Mouse (Mus musculus): Measurements from ENCODE around the gene Cd244a. TPM values are rescaled to one million over a fixed set of nuclear protein-coding genes. Genes with fewer than 3 reads are reported as not detected.

The Cd244a gene
- polyA plus RNA-seq, 1 experiment from 2014 or later: 1.1 TPM

- H3K4me1 ChIP-seq (ENCODE audit: control insufficient read depth, insufficient read depth, low read length): peaks cover 9% of the 10 kb centered on the region
- no peak overlapping the region for H3K27ac ChIP-seq (ENCODE audit: low read length)
- WGBS: 71% methylated on average over 7 of the region's 7 CpGs
- H3K4me3 ChIP-seq (ENCODE audit: low read length): no peak overlapping the region
- no peaks in the 10 kb centered on the region for H3K27me3 ChIP-seq (ENCODE audit: control insufficient read depth, insufficient read depth, low read length)
- H3K9ac ChIP-seq (ENCODE audit: low read length): no peak overlapping the region
- H3K9me3 ChIP-seq (replicated peaks; ENCODE audit: control insufficient read depth, low read length): no peaks in the 10 kb centered on the region
- no peak for ATAC-seq (replicated peaks; ENCODE audit: extremely low read depth, insufficient read depth, low FRiP score)
- H3K36me3 ChIP-seq (ENCODE audit: control insufficient read depth, insufficient read depth): no peaks in the 10 kb centered on the region
- no peak overlapping the region for H3K4me2 ChIP-seq (ENCODE audit: low read depth, low read length)
Observed at GRCm38 (mm10) chr1:171630041-171630440, 71.0 kb downstream of the Cd244a start.

- H3K4me2 ChIP-seq (ENCODE audit: low read depth, low read length): no peak overlapping the region
- H3K4me1 ChIP-seq (ENCODE audit: control insufficient read depth, insufficient read depth, low read length): peaks cover 9% of the 10 kb centered on the region
- no peak overlapping the region for H3K4me3 ChIP-seq (ENCODE audit: low read length)
- 62% methylated on average over 4 of the region's 4 CpGs for WGBS
- peak; percentile 58 for ATAC-seq (replicated peaks; ENCODE audit: extremely low read depth, insufficient read depth, low FRiP score)
- H3K27me3 ChIP-seq (ENCODE audit: control insufficient read depth, insufficient read depth, low read length): no peaks in the 10 kb centered on the region
- no peak overlapping the region for H3K9ac ChIP-seq (ENCODE audit: low read length)
- H3K27ac ChIP-seq (ENCODE audit: low read length): peak overlapping the region; percentile 36; the same call in 1 of the 2 replicates
- no peaks in the 10 kb centered on the region for H3K9me3 ChIP-seq (replicated peaks; ENCODE audit: control insufficient read depth, low read length)
- H3K36me3 ChIP-seq (ENCODE audit: control insufficient read depth, insufficient read depth): no peaks in the 10 kb centered on the region
Observed at GRCm38 (mm10) chr1:171630912-171631311, 71.9 kb downstream of the Cd244a start.

- no peak overlapping the region for H3K4me3 ChIP-seq (ENCODE audit: low read length)
- peak overlapping the region; percentile 36; the same call in 1 of the 2 replicates for H3K27ac ChIP-seq (ENCODE audit: low read length)
- no peaks in the 10 kb centered on the region for H3K9me3 ChIP-seq (replicated peaks; ENCODE audit: control insufficient read depth, low read length)
- H3K4me2 ChIP-seq (ENCODE audit: low read depth, low read length): no peak overlapping the region
- no peaks in the 10 kb centered on the region for H3K36me3 ChIP-seq (ENCODE audit: control insufficient read depth, insufficient read depth)
- no peak overlapping the region for H3K9ac ChIP-seq (ENCODE audit: low read length)
- WGBS: 35% methylated on average over 2 of the region's 2 CpGs
- no peaks in the 10 kb centered on the region for H3K27me3 ChIP-seq (ENCODE audit: control insufficient read depth, insufficient read depth, low read length)
- peak; percentile 78; the same call in 1 of the 2 replicates for ATAC-seq (replicated peaks; ENCODE audit: extremely low read depth, insufficient read depth, low FRiP score)
- peaks cover 9% of the 10 kb centered on the region for H3K4me1 ChIP-seq (ENCODE audit: control insufficient read depth, insufficient read depth, low read length)
Observed at GRCm38 (mm10) chr1:171631447-171631846, 72.5 kb downstream of the Cd244a start.

GRCm38 (mm10) chr1:171635696-171636095 lies 76.7 kb downstream of the Cd244a start:
- ATAC-seq (replicated peaks; ENCODE audit: extremely low read depth, insufficient read depth, low FRiP score): no peak
- WGBS: 32% methylated on average over 6 of the region's 6 CpGs

GRCm38 (mm10) chr1:171637101-171637500 lies 78.1 kb downstream of the Cd244a start:
- WGBS: 66% methylated on average over 8 of the region's 8 CpGs
- Histone ChIP-seq H3K27me3 (ENCODE audit: control insufficient read depth, insufficient read depth, low read length) (no peaks in the 10 kb centered on the region), H3K9me3 (replicated peaks; ENCODE audit: control insufficient read depth, low read length) (no peaks in the 10 kb centered on the region), H3K4me2 (ENCODE audit: low read depth, low read length) (no peak overlapping the region), H3K4me1 (ENCODE audit: control insufficient read depth, insufficient read depth, low read length) (no peaks in the 10 kb centered on the region), H3K27ac (ENCODE audit: low read length) (no peak overlapping the region), H3K4me3 (ENCODE audit: low read length) (no peak overlapping the region), H3K9ac (ENCODE audit: low read length) (no peak overlapping the region), H3K36me3 (ENCODE audit: control insufficient read depth, insufficient read depth) (no peaks in the 10 kb centered on the region)
- ATAC-seq (replicated peaks; ENCODE audit: extremely low read depth, insufficient read depth, low FRiP score): no peak

More at GRCm38 (mm10) chr1:171635696-171636095, 76.7 kb downstream of the Cd244a start:
- peaks cover 8% of the 10 kb centered on the region for H3K4me1 ChIP-seq (ENCODE audit: control insufficient read depth, insufficient read depth, low read length)
- H3K9me3 ChIP-seq (replicated peaks; ENCODE audit: control insufficient read depth, low read length): no peaks in the 10 kb centered on the region
- no peak overlapping the region for H3K9ac ChIP-seq (ENCODE audit: low read length)
- no peak overlapping the region for H3K4me2 ChIP-seq (ENCODE audit: low read depth, low read length)
- no peak overlapping the region for H3K4me3 ChIP-seq (ENCODE audit: low read length)
- H3K36me3 ChIP-seq (ENCODE audit: control insufficient read depth, insufficient read depth): no peaks in the 10 kb centered on the region
- H3K27ac ChIP-seq (ENCODE audit: low read length): no peak overlapping the region
- H3K27me3 ChIP-seq (ENCODE audit: control insufficient read depth, insufficient read depth, low read length): no peaks in the 10 kb centered on the region

GRCm38 (mm10) chr1:171638686-171639085 lies 79.7 kb downstream of the Cd244a start:
- 46% methylated on average over 2 of the region's 2 CpGs for WGBS
- Histone ChIP-seq H3K27me3 (ENCODE audit: control insufficient read depth, insufficient read depth, low read length) (no peaks in the 10 kb centered on the region), H3K9ac (ENCODE audit: low read length) (no peak overlapping the region), H3K4me2 (ENCODE audit: low read depth, low read length) (no peak overlapping the region), H3K9me3 (replicated peaks; ENCODE audit: control insufficient read depth, low read length) (no peaks in the 10 kb centered on the region), H3K27ac (ENCODE audit: low read length) (no peak overlapping the region), H3K4me3 (ENCODE audit: low read length) (no peak overlapping the region), H3K4me1 (ENCODE audit: control insufficient read depth, insufficient read depth, low read length) (no peaks in the 10 kb centered on the region), H3K36me3 (ENCODE audit: control insufficient read depth, insufficient read depth) (no peaks in the 10 kb centered on the region)
- no peak for ATAC-seq (replicated peaks; ENCODE audit: extremely low read depth, insufficient read depth, low FRiP score)

GRCm38 (mm10) chr1:171640796-171641195 lies 81.8 kb downstream of the Cd244a start:
- WGBS: 89% methylated on average over 6 of the region's 6 CpGs
- Histone ChIP-seq H3K4me1 (ENCODE audit: control insufficient read depth, insufficient read depth, low read length) (no peaks in the 10 kb centered on the region), H3K27me3 (ENCODE audit: control insufficient read depth, insufficient read depth, low read length) (no peaks in the 10 kb centered on the region), H3K27ac (ENCODE audit: low read length) (no peak overlapping the region), H3K9ac (ENCODE audit: low read length) (no peak overlapping the region), H3K4me3 (ENCODE audit: low read length) (no peak overlapping the region), H3K36me3 (ENCODE audit: control insufficient read depth, insufficient read depth) (no peaks in the 10 kb centered on the region), H3K4me2 (ENCODE audit: low read depth, low read length) (no peak overlapping the region), H3K9me3 (replicated peaks; ENCODE audit: control insufficient read depth, low read length) (no peaks in the 10 kb centered on the region)
- ATAC-seq (replicated peaks; ENCODE audit: extremely low read depth, insufficient read depth, low FRiP score): no peak

GRCm38 (mm10) chr1:171643612-171644011 lies 84.6 kb downstream of the Cd244a start:
- 49% methylated on average over 7 of the region's 7 CpGs for WGBS
- ATAC-seq (replicated peaks; ENCODE audit: extremely low read depth, insufficient read depth, low FRiP score): no peak

GRCm38 (mm10) chr1:171646429-171646940 lies 87.5 kb downstream of the Cd244a start:
- no peak for ATAC-seq (replicated peaks; ENCODE audit: extremely low read depth, insufficient read depth, low FRiP score)
- H3K9ac ChIP-seq (ENCODE audit: low read length): no peak overlapping the region
- 62% methylated on average over 5 of the region's 5 CpGs for WGBS

More at GRCm38 (mm10) chr1:171643612-171644011, 84.6 kb downstream of the Cd244a start:
- Histone ChIP-seq H3K36me3 (ENCODE audit: control insufficient read depth, insufficient read depth) (no peaks in the 10 kb centered on the region), H3K9ac (ENCODE audit: low read length) (no peak overlapping the region), H3K4me2 (ENCODE audit: low read depth, low read length) (no peak overlapping the region), H3K27ac (ENCODE audit: low read length) (no peak overlapping the region), H3K4me1 (ENCODE audit: control insufficient read depth, insufficient read depth, low read length) (no peaks in the 10 kb centered on the region), H3K9me3 (replicated peaks; ENCODE audit: control insufficient read depth, low read length) (no peaks in the 10 kb centered on the region), H3K27me3 (ENCODE audit: control insufficient read depth, insufficient read depth, low read length) (no peaks in the 10 kb centered on the region), H3K4me3 (ENCODE audit: low read length) (no peak overlapping the region)

More at GRCm38 (mm10) chr1:171646429-171646940, 87.5 kb downstream of the Cd244a start:
- no peak overlapping the region for H3K27ac ChIP-seq (ENCODE audit: low read length)
- H3K27me3 ChIP-seq (ENCODE audit: control insufficient read depth, insufficient read depth, low read length): no peaks in the 10 kb centered on the region
- H3K9me3 ChIP-seq (replicated peaks; ENCODE audit: control insufficient read depth, low read length): no peaks in the 10 kb centered on the region
- H3K4me1 ChIP-seq (ENCODE audit: control insufficient read depth, insufficient read depth, low read length): no peaks in the 10 kb centered on the region
- H3K4me2 ChIP-seq (ENCODE audit: low read depth, low read length): no peak overlapping the region
- no peaks in the 10 kb centered on the region for H3K36me3 ChIP-seq (ENCODE audit: control insufficient read depth, insufficient read depth)
- no peak overlapping the region for H3K4me3 ChIP-seq (ENCODE audit: low read length)
